Mouse (Mus musculus) cerebellum, postnatal 4 days (tissue): Measurements from ENCODE around the gene Sgcd.
A peak's percentile ranks its signal among the peaks of the same experiment; 100 is the strongest.

Experiments
- DNase-seq, 2 experiments: peaks; one replicate each; pipeline ENCODE4 v3.0.0; 2022; ENCODE audit warnings: low spot score in 2 of 2, mixed read lengths in 1 of 2

Gene Sgcd

DNA sequence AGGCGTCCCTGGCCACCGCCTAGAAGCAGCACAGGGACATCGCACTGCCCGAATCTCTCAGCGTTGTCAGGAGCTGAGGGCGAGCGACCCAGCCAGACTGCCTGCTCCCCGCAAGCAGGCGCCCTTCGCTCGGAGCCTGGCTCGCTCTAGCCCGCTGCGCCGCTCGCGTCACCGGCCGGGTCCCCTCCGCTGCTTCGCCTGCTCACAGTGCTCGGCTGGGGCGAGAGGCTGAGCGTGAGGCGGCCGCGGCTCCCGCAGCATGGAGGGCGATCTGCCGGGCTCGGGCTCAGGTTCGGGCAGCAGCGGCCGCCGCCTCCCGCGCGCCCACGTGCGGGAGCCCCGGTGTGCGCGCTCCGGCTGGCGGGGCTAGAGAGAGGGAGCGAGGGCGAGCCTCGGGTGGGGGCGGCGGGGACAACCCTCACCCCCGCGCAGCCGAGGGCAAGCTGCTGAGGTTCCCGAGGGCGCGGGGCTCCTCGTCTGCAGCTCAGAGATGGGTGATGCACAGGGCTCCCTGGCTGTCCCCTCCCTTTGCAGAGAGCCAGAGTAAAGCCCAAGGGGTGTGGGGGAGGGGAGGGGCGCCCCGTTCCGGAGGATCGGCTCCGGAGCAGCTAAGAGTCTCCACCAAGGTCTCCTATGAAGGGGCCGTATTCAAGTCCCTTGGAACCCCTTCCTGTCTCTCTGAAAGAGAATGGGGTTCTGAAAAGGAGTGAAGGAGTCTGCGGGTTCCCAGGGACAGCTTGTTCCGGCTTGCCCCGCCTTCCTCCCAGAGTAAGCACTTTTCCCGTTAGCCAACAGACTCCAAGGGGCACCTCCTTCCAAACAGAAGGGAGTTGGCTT, at the start of gene Sgcd:
Sgcd (minus strand) TSS at position 273 of the 837 bp plus-strand sequence.
- peak; percentile 28 to 60 for DNase-seq

DNA sequence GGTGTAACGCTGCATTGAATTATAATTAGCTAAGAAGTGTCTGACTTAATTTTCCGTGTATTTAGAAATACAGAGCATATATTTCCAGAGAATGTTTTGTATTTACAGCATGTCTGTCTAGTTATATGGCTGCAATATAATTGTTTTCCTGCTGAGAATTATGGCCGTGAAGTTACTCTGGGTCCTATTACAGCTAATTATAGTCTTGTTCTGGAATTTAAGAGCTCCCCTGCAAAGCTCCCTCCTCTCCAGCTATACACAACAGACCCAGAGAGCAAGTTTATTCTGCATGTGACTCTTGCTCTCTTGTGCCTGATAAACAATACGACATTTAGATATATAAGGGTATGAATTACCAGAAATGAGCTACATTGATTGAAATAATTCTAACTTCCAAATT, 49.3 kb upstream of the Sgcd start:
- no peak for DNase-seq

DNA sequence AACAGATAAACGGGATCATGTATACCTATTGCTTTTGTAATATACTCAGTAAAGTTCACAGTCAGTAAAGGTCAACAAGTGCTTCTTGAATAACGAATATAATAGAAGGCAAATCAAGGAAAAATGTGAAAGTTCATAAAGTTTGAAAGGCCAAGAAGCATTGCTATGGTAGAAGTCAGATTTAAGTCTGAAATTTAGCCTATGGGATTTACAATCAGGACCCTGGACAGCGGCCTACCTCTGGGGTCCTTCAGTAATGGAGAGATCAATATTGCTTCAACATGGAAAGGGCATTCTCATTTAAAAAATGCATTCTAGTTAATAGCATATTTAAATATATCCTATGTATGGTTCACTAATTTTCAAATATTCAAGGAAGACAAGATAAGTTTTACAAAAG, 24.1 kb upstream of the Sgcd start:
- no peak for DNase-seq

DNA sequence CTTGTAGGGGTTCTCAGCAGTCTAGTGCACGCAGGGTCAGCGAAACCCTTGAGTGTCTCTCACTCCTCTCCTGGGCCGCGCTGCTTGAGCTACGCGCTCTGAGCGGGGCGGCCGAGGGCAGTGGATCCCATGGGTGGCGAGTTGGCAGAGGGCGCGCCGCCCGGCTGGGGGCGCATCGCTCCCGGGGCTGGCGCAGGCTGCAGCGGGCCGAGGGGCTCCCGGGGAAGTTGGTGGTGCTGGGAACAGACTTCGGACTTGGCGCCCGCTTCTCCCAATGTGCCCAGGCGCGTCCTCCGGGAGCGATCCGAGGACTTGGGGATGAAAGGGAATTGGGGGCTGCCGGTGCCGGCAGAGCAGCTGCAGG, 454 bp downstream of the Sgcd start:
- DNase-seq = peak; percentile 29 to 45

DNA sequence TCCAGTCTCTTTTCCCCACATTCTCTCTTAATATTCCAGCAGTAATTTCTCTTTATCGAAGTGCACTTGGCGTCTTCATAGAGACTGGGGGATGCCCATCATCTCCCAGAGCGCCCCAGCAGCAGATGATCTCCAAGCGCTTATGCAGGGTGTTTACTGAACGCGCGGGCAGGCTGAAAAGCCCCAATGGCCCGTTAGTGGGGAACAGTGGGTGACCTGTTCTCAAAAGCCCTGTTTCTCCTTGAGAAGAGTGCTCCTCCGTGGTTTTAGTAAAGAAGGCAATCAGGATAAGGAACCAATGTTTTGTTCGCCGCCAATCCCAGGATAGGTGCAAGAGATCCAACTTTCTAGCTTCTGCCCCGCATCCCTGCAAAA, 889 bp downstream of the Sgcd start:
- DNase-seq = no peak

DNA sequence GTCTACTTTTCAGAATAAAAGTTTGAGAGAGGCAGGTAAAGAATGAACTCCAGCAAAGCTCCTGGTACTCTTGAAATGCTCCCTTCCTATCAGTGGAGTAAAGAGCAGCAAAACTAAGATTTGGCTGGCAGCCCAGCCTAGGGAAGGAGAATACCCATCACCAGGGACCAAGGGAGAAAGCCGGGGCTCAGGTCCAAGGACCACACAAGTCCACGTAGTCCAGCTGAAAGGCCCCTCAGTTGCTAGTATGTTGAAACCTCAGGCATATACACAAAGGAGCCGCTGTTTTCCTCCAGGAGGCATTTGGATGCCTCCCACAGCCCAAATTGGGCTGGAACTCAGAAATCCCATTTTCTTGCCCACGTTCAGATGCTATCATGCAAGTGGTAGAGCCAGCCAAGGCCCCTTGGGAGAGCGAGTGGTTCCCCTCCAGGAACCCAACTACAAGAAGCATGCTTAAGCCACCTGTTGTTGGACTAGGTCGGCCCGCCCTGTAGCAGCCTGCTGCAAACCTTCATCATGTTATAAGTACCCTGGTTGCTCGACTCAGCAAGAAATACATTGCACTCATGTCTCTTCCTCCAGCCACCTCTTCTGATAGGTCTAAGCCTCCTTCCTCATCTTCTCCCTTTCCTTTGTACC, 1.4 kb downstream of the Sgcd start:
- DNase-seq = peak in 1 of 2 experiments; percentile 30

DNA sequence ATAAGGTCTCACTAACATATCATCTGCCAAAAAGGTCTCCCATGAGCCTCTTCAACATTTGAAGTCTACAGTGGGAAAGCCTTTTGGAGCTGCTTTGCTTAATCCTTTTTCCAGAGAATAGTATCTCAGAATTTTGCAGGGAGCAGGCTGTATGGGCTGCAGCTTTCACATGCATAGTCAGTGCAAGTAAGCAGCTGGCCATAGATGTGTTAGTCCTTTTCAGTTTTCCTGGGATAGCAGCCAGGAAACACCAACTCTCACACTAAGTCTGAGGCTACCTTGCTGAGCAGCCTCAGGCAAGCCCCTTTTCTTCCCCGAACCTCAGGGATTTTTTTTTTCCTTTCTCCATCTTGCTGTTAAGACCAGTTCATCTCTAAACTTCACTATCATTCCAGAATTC, 6.6 kb downstream of the Sgcd start:
- DNase-seq = no peak

DNA sequence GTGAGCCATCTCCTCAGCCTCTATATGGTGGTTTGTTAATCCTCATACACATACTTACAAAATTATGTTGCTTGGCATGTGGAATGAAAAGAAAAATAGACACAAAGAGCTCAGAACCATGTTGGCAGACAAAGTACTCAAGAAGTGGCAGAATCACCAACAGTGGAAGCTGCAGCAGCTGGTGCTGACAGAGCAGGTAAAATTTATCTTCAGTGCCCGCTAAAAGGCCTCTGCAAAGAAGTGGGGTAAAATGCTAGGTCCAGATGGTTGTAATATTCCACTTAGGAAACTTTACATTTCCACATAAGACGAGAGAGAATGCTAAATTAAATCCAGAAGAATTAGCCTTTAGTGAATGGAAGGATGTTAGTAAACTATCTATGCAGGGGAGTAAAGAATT, 7.7 kb downstream of the Sgcd start:
- DNase-seq = no peak

DNA sequence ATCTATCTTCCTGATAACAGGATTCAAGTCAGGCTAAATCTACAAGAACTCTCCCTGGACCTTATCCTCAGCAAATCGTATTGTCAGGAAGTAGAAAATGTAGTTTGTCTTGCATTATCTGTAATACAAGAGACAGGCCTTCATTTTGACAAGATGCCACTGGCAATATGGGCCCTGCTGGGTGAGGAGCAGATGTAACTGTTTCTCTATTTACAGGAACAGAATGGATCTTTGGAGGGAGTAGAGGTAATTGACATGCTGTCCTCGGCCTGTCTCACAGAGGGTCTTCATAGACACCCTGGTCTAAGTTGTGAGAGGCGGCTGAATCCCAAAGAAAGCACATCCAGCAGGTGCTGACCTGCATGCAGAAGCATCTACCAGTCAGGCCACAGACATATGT, 35.5 kb downstream of the Sgcd start:
- peak in 1 of 2 experiments; percentile 5 for DNase-seq

DNA sequence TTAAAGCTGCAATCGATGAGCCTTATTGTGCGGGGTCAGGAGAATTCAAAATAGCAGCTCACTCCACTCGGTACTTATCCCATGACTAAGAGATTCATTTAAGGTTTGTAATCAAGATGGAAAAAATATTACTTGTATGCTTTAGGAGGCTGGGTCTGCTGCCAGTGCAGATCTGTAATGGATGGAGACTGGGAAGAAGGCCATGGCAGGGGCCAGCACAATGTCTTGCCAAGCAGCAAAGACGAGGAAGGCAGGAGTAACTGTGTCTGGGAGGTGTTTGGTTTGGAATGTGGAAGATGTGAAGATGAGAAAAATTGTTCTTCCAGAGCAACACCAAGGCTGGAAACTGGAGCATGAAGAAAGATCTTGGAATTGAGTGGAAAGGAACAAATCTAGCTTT, 36.4 kb downstream of the Sgcd start:
- DNase-seq = no peak

DNA sequence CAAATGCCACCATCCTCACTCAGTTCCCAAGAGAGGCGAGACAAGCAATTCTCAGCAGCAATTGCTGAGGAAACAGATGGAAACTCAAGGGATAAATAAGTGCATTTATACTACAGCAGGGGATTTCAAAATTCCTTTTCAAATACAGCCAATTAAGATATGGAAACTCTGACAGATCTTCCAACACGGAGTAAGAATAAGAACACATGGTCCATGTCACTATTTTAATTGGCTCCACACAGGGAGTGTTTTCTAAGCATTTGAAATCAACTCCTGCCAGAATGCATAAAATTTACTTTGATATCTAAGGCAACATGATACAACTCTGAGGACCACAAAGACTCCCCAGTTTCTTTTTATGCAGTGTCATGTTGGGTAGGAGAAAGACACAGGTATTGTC, 49.0 kb downstream of the Sgcd start:
- DNase-seq = no peak

DNA sequence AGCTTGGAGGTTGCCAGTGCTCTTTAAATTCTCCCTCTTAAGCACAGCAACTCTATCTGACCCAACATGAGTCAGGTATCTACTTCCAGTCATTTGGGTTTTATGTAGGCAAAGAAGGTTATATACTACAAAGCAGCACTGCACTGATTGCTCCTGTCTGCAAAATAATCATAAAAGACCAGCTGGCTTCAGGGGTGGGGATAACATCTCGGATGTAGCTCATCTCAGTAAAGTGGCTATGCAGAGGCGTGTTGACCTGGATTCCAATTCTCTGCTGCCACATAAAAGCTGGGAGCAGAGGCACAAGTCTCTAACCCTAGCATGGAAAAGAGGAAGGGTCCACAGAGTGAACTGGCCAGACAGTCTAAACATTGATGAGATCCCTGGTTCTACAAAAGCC, 71.2 kb downstream of the Sgcd start:
- no peak for DNase-seq

DNA sequence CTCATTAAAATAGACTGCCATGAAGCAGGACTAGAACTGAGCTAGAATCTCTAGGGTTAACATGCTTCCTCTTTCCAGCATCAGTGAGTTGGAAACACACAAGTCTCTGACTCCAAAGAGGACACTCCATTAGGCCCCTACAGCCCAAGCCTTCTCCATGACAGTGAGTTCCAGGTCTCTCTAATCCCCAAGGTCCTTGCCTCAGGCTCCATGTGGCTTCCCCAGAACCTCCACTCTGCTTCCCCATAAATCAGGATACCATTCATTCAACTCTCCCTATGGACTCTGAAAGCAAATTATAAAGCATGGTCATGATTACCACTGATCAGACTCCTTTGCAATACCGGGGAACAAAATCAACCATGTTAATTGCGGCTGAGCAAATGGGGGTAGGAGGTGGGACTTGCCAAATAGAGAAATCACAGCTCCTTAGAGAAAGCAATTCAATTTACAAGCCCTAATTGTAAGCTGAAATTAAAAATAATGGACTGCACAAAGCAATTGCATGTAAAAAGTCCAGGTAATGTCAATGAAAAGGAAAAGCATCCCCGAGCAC, 97.1 kb downstream of the Sgcd start:
- no peak for DNase-seq

DNA sequence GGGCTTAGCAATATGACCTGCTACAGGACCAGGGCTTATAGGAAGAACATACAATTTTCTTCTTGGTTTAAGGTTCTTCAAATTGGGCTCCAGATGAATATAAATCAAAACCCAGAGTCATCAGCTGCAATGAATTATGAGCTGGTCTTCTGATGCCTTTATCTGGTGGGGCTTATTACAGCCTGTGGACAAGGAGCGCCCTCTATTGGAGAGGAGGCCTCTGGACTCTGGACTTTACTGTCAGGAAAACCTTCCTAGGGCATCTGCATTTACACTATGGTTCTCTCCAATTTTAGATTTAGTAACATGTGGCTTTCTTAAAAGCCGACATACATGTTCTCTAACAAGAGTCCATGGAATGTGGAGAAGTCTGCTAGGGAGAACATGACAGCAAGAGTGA, 98.5 kb downstream of the Sgcd start:
- DNase-seq = peak in 1 of 2 experiments; percentile 54

DNA sequence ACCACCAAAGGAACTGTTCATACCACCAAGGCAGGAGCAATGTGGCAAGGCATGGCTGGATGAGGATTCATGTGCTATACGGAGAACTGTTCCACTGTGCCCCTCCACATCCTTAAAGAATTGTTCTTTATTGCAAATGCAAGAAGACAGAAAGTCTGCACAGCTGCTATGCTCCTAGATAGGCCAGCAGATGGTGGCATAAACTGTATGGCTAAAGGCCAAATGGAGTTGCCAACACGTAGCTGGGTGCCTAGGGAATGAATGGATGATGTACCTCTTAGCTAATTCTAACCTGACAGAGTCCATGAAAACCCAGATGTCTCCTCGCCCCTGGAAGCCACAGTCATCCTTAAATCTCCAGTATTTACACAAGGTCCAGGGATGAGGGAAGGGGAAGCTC, 103.5 kb downstream of the Sgcd start:
- DNase-seq = peak in 1 of 2 experiments; percentile 72

DNA sequence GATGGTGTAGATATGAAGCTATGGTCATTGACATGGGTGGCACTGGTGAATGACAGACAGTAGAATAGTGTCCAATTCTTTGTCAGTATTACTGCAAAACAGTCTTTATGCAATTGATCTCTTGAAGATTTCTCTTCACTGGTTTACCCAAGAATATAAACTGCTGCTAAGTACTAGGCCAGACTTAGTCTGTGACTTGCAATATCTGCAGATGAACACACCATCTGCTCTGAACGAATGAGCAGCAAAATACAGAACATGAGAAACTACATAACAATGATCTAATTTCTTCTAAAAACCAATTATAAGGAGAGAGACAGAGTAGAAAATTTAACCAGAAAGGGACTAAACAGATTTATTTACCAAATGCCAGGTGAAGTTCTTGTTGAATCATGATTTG, 105.2 kb downstream of the Sgcd start:
- no peak for DNase-seq

DNA sequence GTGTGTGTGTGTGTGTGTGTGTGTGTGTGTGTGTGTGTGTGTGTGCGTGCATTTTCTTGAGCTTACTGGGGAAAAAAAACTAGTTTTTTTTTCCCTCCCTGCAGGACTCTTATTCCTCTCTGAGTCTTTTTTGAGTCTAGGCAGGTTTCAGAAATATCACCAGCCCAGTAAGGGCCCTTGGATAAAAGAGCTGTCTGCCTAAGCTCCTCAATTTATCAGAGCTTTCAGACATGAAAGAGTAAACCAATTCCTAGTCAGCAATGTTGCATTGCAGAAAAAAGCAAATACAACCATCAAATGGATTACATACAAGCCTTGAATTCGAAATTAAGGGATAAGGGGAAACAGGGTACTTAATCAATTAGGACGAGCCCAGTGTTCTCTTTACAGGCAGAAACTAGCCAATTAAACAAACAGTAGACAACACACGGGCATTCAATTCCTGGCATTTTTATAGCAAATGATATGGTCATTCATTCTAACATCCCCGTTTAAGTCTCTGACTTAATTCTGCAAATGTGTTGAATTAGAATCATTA, 112.1 kb downstream of the Sgcd start:
- no peak for DNase-seq

DNA sequence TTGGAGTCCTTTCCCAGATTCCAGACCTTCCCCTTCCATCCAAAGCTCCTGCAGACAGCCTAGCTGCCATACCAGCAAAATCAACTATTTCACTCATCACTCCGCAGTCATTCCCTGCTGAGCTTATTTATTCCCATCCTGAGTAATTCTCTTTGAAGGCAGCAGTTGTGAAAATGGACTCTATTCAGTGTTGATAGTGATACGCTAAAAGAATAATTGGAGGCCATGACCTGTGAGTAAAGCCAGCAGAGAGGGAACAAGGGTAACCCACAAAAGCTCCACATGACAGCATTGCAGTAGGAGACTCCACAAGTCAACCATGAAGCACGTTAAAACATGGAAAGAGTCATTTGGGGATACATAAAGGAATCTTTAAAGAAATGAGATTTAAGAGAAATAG, 142.9 kb downstream of the Sgcd start:
- no peak for DNase-seq

DNA sequence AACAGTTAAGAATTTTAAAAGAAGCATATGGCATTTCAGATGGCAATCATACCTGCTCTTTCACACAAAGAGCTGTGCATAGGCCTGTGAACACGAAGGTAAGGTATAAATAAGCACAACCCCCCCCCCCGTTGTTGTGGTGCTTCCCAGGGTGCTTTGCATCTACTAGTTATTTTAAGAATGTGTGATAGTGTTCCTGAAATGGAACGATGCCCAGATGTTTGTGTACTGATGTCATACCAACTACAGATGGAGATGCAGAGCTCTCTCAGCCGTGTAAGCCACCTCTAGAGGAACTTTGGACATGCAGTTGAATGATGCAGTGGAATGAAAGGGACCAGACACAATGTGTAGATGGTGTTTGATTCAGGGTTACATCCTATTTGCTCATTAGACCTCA, 155.5 kb downstream of the Sgcd start:
- DNase-seq = no peak

DNA sequence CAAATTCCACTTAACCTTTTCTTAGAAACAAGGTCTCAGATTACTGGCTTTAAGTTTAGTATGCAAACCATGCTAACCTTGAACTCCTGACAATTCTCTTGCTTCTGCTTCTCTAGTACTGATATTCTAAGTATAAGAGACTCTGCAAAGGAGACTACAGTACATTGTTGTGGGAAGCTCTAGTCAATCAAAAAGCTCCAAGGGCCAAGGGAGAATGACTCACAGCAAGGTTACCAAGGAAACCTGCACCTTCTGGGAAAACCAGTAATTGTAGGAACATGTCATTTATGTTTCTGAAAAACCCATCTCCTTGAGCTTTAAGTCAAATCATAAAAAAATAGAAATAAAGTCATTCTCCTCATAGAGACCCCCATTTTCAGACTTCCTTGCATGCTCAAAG, 178.5 kb downstream of the Sgcd start:
- no peak for DNase-seq

DNA sequence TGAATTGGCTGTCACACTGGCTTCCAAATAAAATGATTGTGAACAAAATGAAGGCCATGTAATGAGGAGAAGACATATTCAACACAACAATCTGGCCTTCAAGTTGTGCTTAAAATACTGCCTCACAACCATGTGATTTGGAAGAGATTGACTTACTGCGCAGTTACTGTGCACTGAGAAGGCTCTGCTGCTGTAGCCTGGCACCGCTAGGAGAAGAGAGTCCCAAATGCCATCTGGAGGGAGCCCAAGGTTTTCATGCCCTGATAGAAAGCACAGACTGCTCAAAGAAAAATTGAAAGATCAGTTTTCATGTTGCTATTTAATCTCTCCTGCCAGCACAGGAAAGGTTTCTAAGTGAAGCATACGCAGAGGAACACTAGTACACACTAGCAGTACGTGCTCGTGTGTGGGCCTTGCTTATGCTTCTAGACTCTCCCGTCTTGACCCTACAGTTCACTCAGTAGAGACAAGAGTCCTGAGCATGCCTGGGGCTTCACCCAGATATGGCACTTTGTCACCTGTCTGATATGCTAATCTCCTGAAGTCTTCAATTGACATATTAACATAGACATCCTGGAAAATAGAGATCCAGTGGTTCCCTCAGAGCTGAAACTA, 184.6 kb downstream of the Sgcd start:
- DNase-seq = no peak

DNA sequence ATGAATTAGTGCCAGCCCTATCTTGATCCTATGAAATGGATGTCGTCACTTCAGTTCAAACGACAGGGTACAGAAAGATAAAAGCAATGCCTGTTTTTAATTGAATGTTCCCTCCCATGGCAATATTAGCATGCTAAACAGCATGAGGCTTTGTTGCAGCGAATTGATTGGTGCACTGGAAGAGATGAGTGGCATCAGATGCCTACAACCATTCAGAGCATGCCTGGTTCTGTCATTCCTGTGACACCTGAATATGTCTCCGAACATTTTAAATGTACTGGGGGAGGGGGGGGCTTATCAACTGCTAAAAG, 210.9 kb downstream of the Sgcd start:
- no peak for DNase-seq
